Mouse (Mus musculus): ENCODE measurements around the gene Ankrd9.

The Ankrd9 gene

GRCm38 (mm10) chr12:110978607-110979406 is at the start of gene Ankrd9:
Gene Ankrd9, minus strand, starts transcription at chr12:110979040.
- DNase-seq = peak; percentile 88 to 93

GRCm38 (mm10) chr12:111021577-111021976 is 42.7 kb upstream of the Ankrd9 start:
- DNase-seq = no peak

- no peak for DNase-seq
Measured at GRCm38 (mm10) chr12:111021138-111021537, 42.3 kb upstream of the Ankrd9 start.

GRCm38 (mm10) chr12:111019086-111019485 is 40.2 kb upstream of the Ankrd9 start:
- DNase-seq = no peak

- no peak for DNase-seq
Measured at GRCm38 (mm10) chr12:111018068-111018467, 39.2 kb upstream of the Ankrd9 start.

GRCm38 (mm10) chr12:111016807-111017206 is 38.0 kb upstream of the Ankrd9 start:
- no peak for DNase-seq

- no peak for DNase-seq
Measured at GRCm38 (mm10) chr12:111009615-111010257, 30.9 kb upstream of the Ankrd9 start.

GRCm38 (mm10) chr12:111008500-111009490 is 30.0 kb upstream of the Ankrd9 start:
- peak; percentile 24 to 30 for DNase-seq

- DNase-seq = no peak
Measured at GRCm38 (mm10) chr12:111007134-111008103, 28.6 kb upstream of the Ankrd9 start.

- DNase-seq = no peak
Measured at GRCm38 (mm10) chr12:111006339-111006738, 27.5 kb upstream of the Ankrd9 start.

- no peak for DNase-seq
Measured at GRCm38 (mm10) chr12:111005803-111006202, 27.0 kb upstream of the Ankrd9 start.

GRCm38 (mm10) chr12:111004142-111004541 is 25.3 kb upstream of the Ankrd9 start:
- no peak for DNase-seq

GRCm38 (mm10) chr12:111000956-111001355 is 22.1 kb upstream of the Ankrd9 start:
- DNase-seq = no peak

GRCm38 (mm10) chr12:110999820-111000219 is 21.0 kb upstream of the Ankrd9 start:
- no peak for DNase-seq

- no peak for DNase-seq
Measured at GRCm38 (mm10) chr12:110998092-110998491, 19.3 kb upstream of the Ankrd9 start.

- DNase-seq = no peak
Measured at GRCm38 (mm10) chr12:110994666-110995065, 15.8 kb upstream of the Ankrd9 start.

- no peak for DNase-seq
Measured at GRCm38 (mm10) chr12:110993226-110993625, 14.4 kb upstream of the Ankrd9 start.

- peak; percentile 20 to 28 for DNase-seq
Measured at GRCm38 (mm10) chr12:110992771-110993170, 13.9 kb upstream of the Ankrd9 start.

GRCm38 (mm10) chr12:110992128-110992553 is 13.3 kb upstream of the Ankrd9 start:
- peak; percentile 96 to 98 for DNase-seq

GRCm38 (mm10) chr12:110991361-110992127 is 12.7 kb upstream of the Ankrd9 start:
- peak; percentile 63 to 70 for DNase-seq

- no peak for DNase-seq
Measured at GRCm38 (mm10) chr12:110990500-110990899, 11.7 kb upstream of the Ankrd9 start.
